Mouse (Mus musculus) myocyte (in vitro differentiated cells): ENCODE measurements around the gene Kansl3. TPM values are rescaled to one million over a fixed set of nuclear protein-coding genes. Genes with fewer than 3 reads are reported as not detected.

Experiments used
- H3K27me3 ChIP-seq: one replicate; pipeline ENCODE4 v1.6.1; 2011; ENCODE audit not compliant: control insufficient read depth, insufficient read depth, insufficient read length
- H3K36me3 ChIP-seq: one replicate; pipeline ENCODE4 v1.6.1; 2011; ENCODE audit not compliant: control insufficient read depth, insufficient read depth
- H3K4me2 ChIP-seq: one replicate; pipeline ENCODE4 v1.6.1; 2011; ENCODE audit warnings: low read depth, control low read depth
- H3K4me3 ChIP-seq: one replicate; pipeline ENCODE4 v1.5.1; 2011; ENCODE audit warnings: mild to moderate bottlenecking, control low read depth, moderate library complexity
- H3K79me2 ChIP-seq: one replicate; pipeline ENCODE4 v1.6.1; 2011; ENCODE audit not compliant: control insufficient read depth, insufficient read depth
- H3ac ChIP-seq: one replicate; pipeline ENCODE4 v1.6.1; 2011; ENCODE audit not compliant: control insufficient read depth, insufficient read length
- CEBPB ChIP-seq: IDR thresholded peaks from 2 replicates; pipeline ENCODE4 v1.6.1; 2011; ENCODE audit warnings: mild to moderate bottlenecking, moderate library complexity; ENCODE audit not compliant: poor library complexity, insufficient read depth, severe bottlenecking
- E2F4 ChIP-seq: IDR thresholded peaks from one replicate; pipeline ENCODE4 v1.6.1; 2011; ENCODE audit warnings: mild to moderate bottlenecking, control low read depth, moderate library complexity; ENCODE audit not compliant: insufficient read depth
- MAX ChIP-seq: IDR thresholded peaks from one replicate; pipeline ENCODE4 v1.6.1; 2011; ENCODE audit warnings: low read depth, mild to moderate bottlenecking, control low read depth
- MYOD1 ChIP-seq, 3 experiments: IDR thresholded peaks; one replicate each; pipeline ENCODE4 v1.6.1; 2011; ENCODE audit warnings: control low read depth in 2 of 3, low read depth in 2 of 3, mild to moderate bottlenecking in 2 of 3, moderate library complexity in 1 of 3; ENCODE audit not compliant: insufficient read length in 2 of 3, control insufficient read depth in 1 of 3
- MYOG ChIP-seq, 3 experiments: IDR thresholded peaks; one replicate each; pipeline ENCODE4 v1.6.1; 2011; ENCODE audit warnings: control low read depth in 2 of 3, low read depth in 2 of 3, mild to moderate bottlenecking in 2 of 3; ENCODE audit not compliant: insufficient read length in 2 of 3, control insufficient read depth in 1 of 3, insufficient read depth in 1 of 3
- POLR2A ChIP-seq: IDR thresholded peaks from one replicate; pipeline ENCODE4 v1.6.1; 2011; ENCODE audit warnings: low read depth, mild to moderate bottlenecking, control low read depth, moderate library complexity; ENCODE audit not compliant: insufficient read length
- POLR2AphosphoS2 ChIP-seq: IDR thresholded peaks from one replicate; pipeline ENCODE4 v1.6.1; 2011; ENCODE audit warnings: low read depth, control low read depth; ENCODE audit not compliant: insufficient read length
- REST ChIP-seq: IDR thresholded peaks from one replicate; pipeline ENCODE4 v1.6.1; 2011; ENCODE audit warnings: mild to moderate bottlenecking, control low read depth, moderate library complexity; ENCODE audit not compliant: insufficient read depth, insufficient read length
- SRF ChIP-seq: IDR thresholded peaks from one replicate; pipeline ENCODE4 v1.6.1; 2011; ENCODE audit warnings: low read depth; ENCODE audit not compliant: control insufficient read depth, insufficient read length
- TCF12 ChIP-seq: IDR thresholded peaks from one replicate; pipeline ENCODE4 v1.6.1; 2011; ENCODE audit warnings: mild to moderate bottlenecking, control low read depth; ENCODE audit not compliant: poor library complexity, insufficient read depth, severe bottlenecking
- TCF3 ChIP-seq: IDR thresholded peaks from one replicate; pipeline ENCODE4 v1.6.1; 2011; ENCODE audit warnings: low read depth, control low read depth; ENCODE audit not compliant: insufficient read length
- USF1 ChIP-seq: IDR thresholded peaks from one replicate; pipeline ENCODE4 v1.6.1; 2011; ENCODE audit warnings: low read depth, mild to moderate bottlenecking, control low read depth, moderate library complexity
- polyA plus RNA-seq: library from polyadenylated mRNA; unstranded; fragments of >200 nt; fragmentation: generic; extraction: Trizol; gene quantifications from one replicate; pipeline ENCODE4 v1.2.1, GENCODE M21; 2012; ENCODE audit warnings: missing spikeins

Gene Kansl3
- polyA plus RNA-seq, 1 experiment, result 35.7 TPM

DNA sequence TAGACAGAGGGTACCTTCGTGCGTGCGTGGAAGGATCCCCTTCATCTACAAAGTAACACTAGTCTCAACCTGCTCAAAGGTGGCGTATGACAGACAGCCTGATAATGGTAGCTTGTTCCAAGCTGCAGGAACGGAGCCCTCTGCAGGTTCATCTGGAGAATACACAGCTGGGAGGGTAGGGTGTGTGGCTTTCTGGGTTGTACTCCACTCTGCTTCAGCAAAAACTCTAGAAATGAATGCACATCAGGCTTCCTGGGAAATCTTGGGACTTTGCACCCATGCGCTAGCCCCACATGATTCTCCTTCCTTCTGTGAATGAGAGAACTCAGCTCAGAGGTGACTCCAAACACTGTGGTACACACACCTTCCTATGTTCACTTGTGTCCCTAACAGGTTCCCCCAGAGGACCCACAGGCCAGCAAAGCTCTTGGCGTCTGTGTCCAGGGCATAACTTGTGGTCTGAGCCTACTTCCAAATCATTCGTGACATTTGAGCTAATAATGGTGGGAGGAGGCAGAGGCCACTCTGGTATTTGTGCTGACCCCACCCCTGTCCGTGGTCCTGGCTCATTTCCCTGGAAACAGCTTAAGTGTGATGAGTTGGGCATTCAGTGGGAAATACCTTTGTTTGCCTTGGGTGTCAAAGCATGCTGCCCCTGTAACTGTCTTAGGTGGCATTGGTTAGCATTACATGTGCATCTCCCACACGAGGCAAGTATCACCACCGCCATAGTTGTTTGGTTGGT is 47.0 kb downstream of the Kansl3 start:
- Histone ChIP-seq H3K4me3 (no peak overlapping the region), H3K36me3 (peaks cover 32% of the 10 kb centered on the region), H3K4me2 (no peak overlapping the region), H3K79me2 (peaks cover 2% of the 10 kb centered on the region), H3K27me3 (no peaks in the 10 kb centered on the region), H3ac (no peak overlapping the region)
- peak; percentile 10 for TF ChIP-seq POLR2A
- peak; percentile 71 for TF ChIP-seq POLR2AphosphoS2
- TF ChIP-seq CEBPB, result no peak
- TF ChIP-seq SRF, result no peak
- TF ChIP-seq REST, result peak; percentile 50
- TF ChIP-seq TCF3, result no peak
- no peak for TF ChIP-seq MYOG (IDR thresholded peaks at IDR 0.05; ENCODE audit: control insufficient read depth in 1 of 3, insufficient read depth in 1 of 3, insufficient read length in 2 of 3, low read depth in 2 of 3)

DNA sequence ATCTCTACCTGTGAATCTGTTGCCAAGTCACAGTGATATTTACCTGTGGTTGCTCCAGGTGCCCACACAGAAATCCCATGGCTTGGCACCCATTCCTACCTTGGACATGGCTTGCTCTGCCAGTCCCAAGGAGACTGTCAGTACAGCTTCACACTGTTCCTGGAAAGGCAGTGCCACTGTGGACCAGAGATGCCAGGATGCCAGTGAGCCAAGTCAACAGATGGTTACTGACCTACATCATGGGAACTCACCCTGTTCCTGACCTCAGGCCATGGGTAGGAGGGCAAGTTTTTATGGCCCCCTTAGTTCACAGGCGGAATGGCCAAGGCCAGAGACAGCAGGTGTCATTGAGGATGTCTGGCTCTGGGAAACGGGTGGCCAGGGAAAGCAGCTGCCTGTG is 47.8 kb downstream of the Kansl3 start:
- no peak overlapping the region for H3K4me2 ChIP-seq
- peaks cover 11% of the 10 kb centered on the region for H3K79me2 ChIP-seq
- H3K36me3 ChIP-seq, result peaks cover 40% of the 10 kb centered on the region
- no peak overlapping the region for H3ac ChIP-seq
- H3K27me3 ChIP-seq, result no peaks in the 10 kb centered on the region
- no peak for TF ChIP-seq SRF
- peak; percentile 44 for TF ChIP-seq POLR2A
- peak; percentile 73 for TF ChIP-seq POLR2AphosphoS2
- TF ChIP-seq MYOG (IDR thresholded peaks at IDR 0.05; ENCODE audit: control insufficient read depth in 1 of 3, insufficient read depth in 1 of 3, insufficient read length in 2 of 3, low read depth in 2 of 3), result peak in 1 of 3 experiments; percentile 29
- peak in 1 of 3 experiments; percentile 28 for TF ChIP-seq MYOD1 (IDR thresholded peaks at IDR 0.05; ENCODE audit: control insufficient read depth in 1 of 3, insufficient read length in 2 of 3, low read depth in 2 of 3)
- TF ChIP-seq TCF3, result no peak
- H3K4me3 ChIP-seq, result no peak overlapping the region

DNA sequence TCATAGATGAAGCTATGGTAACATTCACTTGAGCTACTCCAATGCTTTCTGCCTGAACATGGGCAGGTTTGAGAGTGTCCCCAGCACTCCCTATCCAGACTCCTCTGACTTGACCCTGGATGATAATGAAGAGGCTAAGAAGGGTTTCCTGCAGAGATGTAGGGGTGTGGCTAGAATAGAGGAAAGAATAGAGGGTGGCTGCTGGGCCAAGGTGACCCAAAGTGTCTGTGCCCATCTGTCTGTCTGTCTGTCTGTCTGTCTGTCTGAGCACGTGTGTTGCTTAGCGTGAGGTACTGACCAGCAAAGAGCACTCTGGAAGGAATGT is 53.2 kb downstream of the Kansl3 start:
- Histone ChIP-seq H3K79me2 (peaks cover 62% of the 10 kb centered on the region), H3K27me3 (no peaks in the 10 kb centered on the region), H3K4me2 (no peak overlapping the region), H3K36me3 (peaks cover 75% of the 10 kb centered on the region), H3ac (no peak overlapping the region), H3K4me3 (no peak overlapping the region)
- no peak for TF ChIP-seq TCF12
- no peak for TF ChIP-seq CEBPB
- no peak for TF ChIP-seq POLR2A
- TF ChIP-seq USF1, result no peak
- TF ChIP-seq POLR2AphosphoS2, result peak; percentile 30

DNA sequence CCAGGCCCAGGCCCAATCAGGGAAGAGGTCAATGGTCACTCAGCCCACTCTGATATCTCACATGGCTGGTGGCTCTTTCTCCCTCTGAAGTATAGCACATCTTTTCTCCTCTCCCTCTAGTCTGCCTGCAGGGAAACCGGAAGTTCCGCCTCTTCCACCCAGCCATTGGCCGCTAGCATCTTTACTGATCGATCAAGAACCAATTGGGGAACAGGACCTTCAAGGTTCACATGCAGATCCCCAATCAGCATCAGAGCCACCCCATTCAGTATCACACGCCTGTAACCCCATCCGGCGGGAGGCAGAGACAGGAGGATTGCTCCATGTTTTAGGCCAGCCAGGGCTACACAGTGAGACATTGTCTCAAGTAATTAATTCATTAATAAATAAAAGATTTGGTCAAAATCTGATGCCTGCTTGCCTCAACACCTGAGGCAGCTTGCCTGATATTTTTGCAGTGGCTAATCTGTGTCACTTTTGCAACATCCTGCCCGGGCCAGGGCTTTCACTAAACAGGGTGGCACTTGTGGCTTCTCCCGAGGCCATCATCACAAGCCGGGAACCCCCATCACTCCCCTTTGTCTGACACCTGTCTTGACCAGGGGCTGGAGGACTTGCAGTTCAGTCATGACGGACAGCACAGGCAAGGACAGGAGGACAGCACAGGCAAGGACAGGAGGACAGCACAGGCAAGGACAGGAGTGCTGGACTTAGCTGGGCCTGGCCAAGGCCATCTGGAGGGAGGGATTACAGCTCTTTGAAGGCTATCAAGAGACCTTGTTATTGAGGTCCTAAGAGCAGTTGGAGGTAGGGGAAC is 53.8 kb downstream of the Kansl3 start:
- H3K27me3 ChIP-seq, result no peaks in the 10 kb centered on the region
- peaks cover 73% of the 10 kb centered on the region for H3K36me3 ChIP-seq
- H3K4me2 ChIP-seq, result no peak overlapping the region
- TF ChIP-seq MYOD1 (IDR thresholded peaks at IDR 0.05; ENCODE audit: control insufficient read depth in 1 of 3, insufficient read length in 2 of 3, low read depth in 2 of 3), result no peak
- H3K79me2 ChIP-seq, result peaks cover 68% of the 10 kb centered on the region
- H3ac ChIP-seq, result no peak overlapping the region
- no peak overlapping the region for H3K4me3 ChIP-seq

DNA sequence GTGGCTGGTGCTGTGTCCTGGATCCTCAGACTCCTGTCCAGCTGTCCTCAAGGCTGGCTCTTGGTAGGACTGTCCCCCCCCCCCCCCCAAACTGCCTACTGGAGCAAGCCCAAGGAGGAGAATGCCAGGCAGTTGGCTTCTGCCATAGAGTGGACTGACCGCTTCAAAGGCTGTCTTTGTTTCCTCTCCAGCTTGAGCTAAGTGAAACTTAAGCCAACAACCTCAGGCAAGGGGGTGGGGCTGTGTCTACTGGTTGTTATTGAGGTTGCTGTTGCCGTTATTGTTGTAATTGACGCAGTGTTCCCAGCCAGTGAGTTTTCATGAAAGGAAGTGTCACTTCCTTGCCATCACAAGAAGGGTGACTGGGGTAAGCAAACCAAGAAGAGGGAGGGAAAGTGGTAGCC is 59.5 kb downstream of the Kansl3 start:
- peak overlapping the region; percentile 98 for H3K4me2 ChIP-seq
- peaks cover 64% of the 10 kb centered on the region for H3K79me2 ChIP-seq
- TF ChIP-seq MYOG (IDR thresholded peaks at IDR 0.05; ENCODE audit: control insufficient read depth in 1 of 3, insufficient read depth in 1 of 3, insufficient read length in 2 of 3, low read depth in 2 of 3) (peak in 2 of 3 experiments; percentile 41 to 73), CEBPB (no peak), E2F4 (no peak), MYOD1 (IDR thresholded peaks at IDR 0.05; ENCODE audit: control insufficient read depth in 1 of 3, insufficient read length in 2 of 3, low read depth in 2 of 3) (peak in 1 of 3 experiments; percentile 16), MAX (no peak)
- H3K36me3 ChIP-seq, result peaks cover 36% of the 10 kb centered on the region
- peak overlapping the region; percentile 88 for H3ac ChIP-seq
- peak overlapping the region; percentile 87 for H3K4me3 ChIP-seq
- H3K27me3 ChIP-seq, result no peaks in the 10 kb centered on the region
